Mouse (Mus musculus) myocyte (in vitro differentiated cells): ENCODE measurements around the gene Ccl17.

Source experiments
- MAX ChIP-seq: IDR thresholded peaks from one replicate; pipeline ENCODE4 v1.6.1; 2011; ENCODE audit warnings: low read depth, mild to moderate bottlenecking, control low read depth
- POLR2A ChIP-seq: IDR thresholded peaks from one replicate; pipeline ENCODE4 v1.6.1; 2011; ENCODE audit warnings: low read depth, mild to moderate bottlenecking, control low read depth, moderate library complexity; ENCODE audit not compliant: insufficient read length
- POLR2AphosphoS2 ChIP-seq: IDR thresholded peaks from one replicate; pipeline ENCODE4 v1.6.1; 2011; ENCODE audit warnings: low read depth, control low read depth; ENCODE audit not compliant: insufficient read length
- SRF ChIP-seq: IDR thresholded peaks from one replicate; pipeline ENCODE4 v1.6.1; 2011; ENCODE audit warnings: low read depth; ENCODE audit not compliant: control insufficient read depth, insufficient read length
- TCF12 ChIP-seq: IDR thresholded peaks from one replicate; pipeline ENCODE4 v1.6.1; 2011; ENCODE audit warnings: mild to moderate bottlenecking, control low read depth; ENCODE audit not compliant: poor library complexity, insufficient read depth, severe bottlenecking
- USF1 ChIP-seq: IDR thresholded peaks from one replicate; pipeline ENCODE4 v1.6.1; 2011; ENCODE audit warnings: low read depth, mild to moderate bottlenecking, control low read depth, moderate library complexity

GRCm38 (mm10) chr8:94838600-94838999 lies 28.3 kb downstream of the Ccl17 start:
- no peak for TF ChIP-seq USF1
- no peak for TF ChIP-seq POLR2A
- TF ChIP-seq MAX, result no peak
- no peak for TF ChIP-seq TCF12
- TF ChIP-seq SRF, result no peak
- TF ChIP-seq POLR2AphosphoS2, result no peak
